Mouse (Mus musculus) embryonic facial prominence, embryonic 14.5 days (tissue): ENCODE measurements around the gene Aamp. TPM values are rescaled to one million over a fixed set of nuclear protein-coding genes. Genes with fewer than 3 reads are reported as not detected.
A peak's percentile ranks its signal among the peaks of the same experiment; 100 is the strongest.

Source experiments
- ATAC-seq: fragments of 200-750 bp; cut with Nextera tagmentation; 2 replicates; pipeline ENCODE4 v1.8.0; 2017; ENCODE audit warnings: low read depth, moderate number of reproducible peaks, moderate TSS enrichment
- DNase-seq: peaks from one replicate; pipeline ENCODE4 v3.0.0-alpha.2; 2015; ENCODE audit warnings: low spot score
- H3K27ac ChIP-seq: fragments of 300-500 bp; sonication (generic); replicated peaks from 2 replicates; pipeline ENCODE4 v1.5.1; 2014; ENCODE audit warnings: low read depth, mild to moderate bottlenecking, low read length, moderate library complexity
- H3K27me3 ChIP-seq: fragments of 300-500 bp; sonication (generic); replicated peaks from 2 replicates; pipeline ENCODE4 v1.6.1; 2014; ENCODE audit warnings: low read length; ENCODE audit not compliant: control insufficient read depth, insufficient read depth
- H3K36me3 ChIP-seq: fragments of 300-500 bp; sonication (generic); 2 replicates; pipeline ENCODE4 v1.6.1; 2014; ENCODE audit warnings: low read length, mixed read lengths; ENCODE audit not compliant: control insufficient read depth, insufficient read depth
- H3K4me1 ChIP-seq: fragments of 300-500 bp; sonication (generic); 2 replicates; pipeline ENCODE4 v1.6.1; 2014; ENCODE audit warnings: antibody characterized with exemption, low read length; ENCODE audit not compliant: control insufficient read depth, insufficient read depth
- H3K4me2 ChIP-seq: fragments of 300-500 bp; sonication (generic); 2 replicates; pipeline ENCODE4 v1.6.1; 2014; ENCODE audit warnings: low read depth, mild to moderate bottlenecking, low read length, moderate library complexity, mixed read lengths
- H3K4me3 ChIP-seq: fragments of 300-500 bp; sonication (generic); 2 replicates; pipeline ENCODE4 v1.5.1; 2014; ENCODE audit warnings: low read depth, mild to moderate bottlenecking, low read length
- H3K9ac ChIP-seq: fragments of 300-500 bp; sonication (generic); 2 replicates; pipeline ENCODE4 v1.6.1; 2014; ENCODE audit warnings: low read depth, mild to moderate bottlenecking, low read length, moderate library complexity, mixed read lengths
- H3K9me3 ChIP-seq: fragments of 300-500 bp; sonication (generic); 2 replicates; pipeline ENCODE4 v1.6.1; 2016; ENCODE audit warnings: low read length; ENCODE audit not compliant: control insufficient read depth
- WGBS: fragments of 180-500 bp; shearing (Covaris S2); extraction: QIAGEN DNeasy Blood & Tissue Kit; methylation state at CpG from one replicate; pipeline ENCODE4 v1.1.7; 2014; 5-methylcytosine and 5-hydroxymethylcytosine counted together
- polyA plus RNA-seq: library from polyadenylated mRNA; unstranded; fragments of >200 nt; fragmentation: Nextera tagmentation; extraction: Ambion mirVana; gene quantifications from 2 replicates; pipeline ENCODE4 v1.2.1, GENCODE M21; 2014

Aamp gene
- polyA plus RNA-seq, 1 experiment from 2014 or later, result 214 TPM

DNA sequence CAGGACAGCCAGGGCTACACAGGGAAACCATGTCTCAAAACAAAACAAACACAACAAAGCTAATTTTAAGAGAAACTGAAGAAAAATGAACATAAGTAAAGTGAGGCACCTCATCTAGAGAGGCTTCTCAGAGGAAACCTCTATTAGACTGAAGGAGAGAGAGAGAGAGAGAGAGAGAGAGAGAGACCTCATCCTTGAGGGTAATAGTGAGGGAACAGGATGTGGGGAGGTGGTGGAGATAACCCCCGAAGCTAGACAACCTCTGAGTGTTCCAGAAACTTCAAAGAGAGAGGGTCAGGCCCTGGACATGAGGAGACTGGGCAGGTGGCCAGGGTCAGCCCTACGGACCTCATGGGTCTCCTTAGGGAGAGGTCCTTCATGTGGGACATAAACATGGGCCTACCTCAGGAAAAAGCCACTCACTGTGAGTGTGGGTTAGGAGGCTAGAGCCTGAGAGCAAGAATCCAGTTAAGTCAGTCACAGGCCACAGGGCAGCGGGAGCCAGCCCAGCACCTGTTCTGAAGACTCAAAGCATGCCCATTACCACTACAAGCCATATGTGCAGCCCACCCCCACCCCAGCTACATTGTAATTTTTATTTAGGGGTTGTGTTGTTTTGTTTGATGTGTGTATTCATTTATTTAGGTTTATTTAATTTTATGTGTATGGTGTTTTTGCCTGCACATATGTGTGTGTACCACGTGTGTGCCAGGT is 31.7 kb upstream of the Aamp start:
- Histone ChIP-seq H3K27ac (no peak overlapping the region), H3K9me3 (no peaks in the 10 kb centered on the region), H3K27me3 (no peaks in the 10 kb centered on the region), H3K4me2 (no peak overlapping the region), H3K4me1 (no peaks in the 10 kb centered on the region), H3K4me3 (no peak overlapping the region), H3K9ac (no peak overlapping the region), H3K36me3 (no peaks in the 10 kb centered on the region)
- ATAC-seq, result no peak
- 61% methylated on average over 4 of the region's 4 CpGs for WGBS
- no peak for DNase-seq

DNA sequence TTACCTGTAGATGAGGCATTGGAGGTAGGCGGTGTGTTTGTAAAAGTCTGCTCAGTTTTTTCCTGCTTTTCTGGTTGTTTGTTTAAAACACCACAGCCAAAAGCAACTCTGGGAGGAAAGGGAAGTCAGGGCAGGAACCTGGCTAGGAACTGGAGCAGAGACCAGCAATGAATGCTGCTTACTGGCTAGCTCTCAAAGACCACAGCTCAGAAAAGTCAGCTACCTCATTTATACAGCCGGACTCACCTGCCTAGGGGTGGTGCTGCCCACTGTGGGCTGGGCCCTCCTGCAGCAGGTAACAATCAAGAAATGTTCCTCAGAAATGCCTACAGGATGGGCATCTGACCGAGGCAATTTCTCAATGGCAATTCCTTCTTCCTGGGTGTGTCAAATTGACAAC is 30.3 kb upstream of the Aamp start:
- H3K4me2 ChIP-seq, result no peak overlapping the region
- ATAC-seq (no peak), DNase-seq (no peak)
- no peak overlapping the region for H3K9ac ChIP-seq
- 80% methylated on average over 3 of the region's 3 CpGs for WGBS
- H3K9me3 ChIP-seq, result no peaks in the 10 kb centered on the region
- no peak overlapping the region for H3K4me3 ChIP-seq
- no peak overlapping the region for H3K27ac ChIP-seq
- H3K4me1 ChIP-seq, result no peaks in the 10 kb centered on the region
- no peaks in the 10 kb centered on the region for H3K36me3 ChIP-seq
- no peaks in the 10 kb centered on the region for H3K27me3 ChIP-seq

DNA sequence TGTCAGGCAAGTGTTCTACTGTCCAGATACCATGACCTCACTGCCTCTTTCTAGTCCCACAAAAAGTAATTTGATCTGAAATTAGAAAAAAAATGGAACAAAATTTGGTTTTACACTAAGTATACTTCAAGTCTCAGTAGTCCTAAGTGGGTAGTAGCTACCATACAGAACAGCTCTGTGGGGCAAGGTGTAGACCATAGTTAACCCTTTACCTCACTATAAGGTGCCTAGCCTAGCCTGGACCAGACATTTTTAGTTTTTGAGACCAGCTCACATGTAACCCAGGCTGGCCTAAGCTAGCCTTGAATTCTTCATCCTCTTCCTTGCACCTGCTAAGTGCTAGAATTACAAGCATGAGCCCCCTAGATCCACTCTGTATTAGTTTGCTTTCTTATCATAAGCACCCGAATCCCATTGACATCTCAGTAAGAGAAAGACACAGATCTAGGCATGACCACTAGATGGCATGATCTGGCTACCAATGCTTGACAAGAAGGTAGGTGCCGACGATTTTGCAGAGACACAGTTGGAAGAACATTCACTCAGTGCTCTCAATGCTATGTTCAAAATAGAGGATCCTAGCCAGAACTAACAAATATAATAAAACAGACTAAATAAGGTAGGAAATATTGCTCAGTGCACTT is 28.6 kb upstream of the Aamp start:
- no peaks in the 10 kb centered on the region for H3K27me3 ChIP-seq
- no peak overlapping the region for H3K27ac ChIP-seq
- H3K9ac ChIP-seq, result no peak overlapping the region
- no peak overlapping the region for H3K4me2 ChIP-seq
- ATAC-seq (peak; percentile 82; the same call in 1 of the 2 replicates), DNase-seq (peak; percentile 95)
- 2% methylated on average over 3 of the region's 3 CpGs for WGBS
- no peaks in the 10 kb centered on the region for H3K9me3 ChIP-seq
- H3K36me3 ChIP-seq, result no peaks in the 10 kb centered on the region
- H3K4me3 ChIP-seq, result no peak overlapping the region
- no peaks in the 10 kb centered on the region for H3K4me1 ChIP-seq

DNA sequence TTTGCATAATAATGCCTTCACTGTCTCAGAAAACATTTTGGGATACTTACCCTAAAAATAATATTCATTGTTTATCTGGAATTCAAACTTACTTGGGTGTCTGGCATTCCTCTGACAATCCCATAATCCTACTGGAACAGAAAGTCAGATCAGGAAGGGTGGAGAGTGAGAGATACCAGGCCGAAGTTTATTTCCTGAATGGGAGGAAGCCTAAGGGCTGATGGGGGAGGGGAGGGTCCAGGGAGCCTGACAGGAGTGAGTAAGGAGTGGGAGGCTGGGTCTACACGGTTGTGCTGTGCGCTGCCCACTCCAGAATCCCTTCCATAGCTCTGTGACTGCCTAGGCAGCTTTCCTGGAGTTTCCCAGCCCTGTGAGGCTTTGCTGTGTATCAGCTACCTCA is 25.2 kb upstream of the Aamp start:
- Histone ChIP-seq H3K4me2 (no peak overlapping the region), H3K27ac (no peak overlapping the region), H3K9ac (0 out of 2 replicates have a peak overlapping the region, but pooled peaks have one; percentile 2), H3K27me3 (no peaks in the 10 kb centered on the region), H3K9me3 (no peaks in the 10 kb centered on the region), H3K36me3 (no peaks in the 10 kb centered on the region), H3K4me3 (no peak overlapping the region), H3K4me1 (no peaks in the 10 kb centered on the region)
- DNase-seq (no peak), ATAC-seq (no peak)
- 12% methylated on average over 2 of the region's 3 CpGs for WGBS

DNA sequence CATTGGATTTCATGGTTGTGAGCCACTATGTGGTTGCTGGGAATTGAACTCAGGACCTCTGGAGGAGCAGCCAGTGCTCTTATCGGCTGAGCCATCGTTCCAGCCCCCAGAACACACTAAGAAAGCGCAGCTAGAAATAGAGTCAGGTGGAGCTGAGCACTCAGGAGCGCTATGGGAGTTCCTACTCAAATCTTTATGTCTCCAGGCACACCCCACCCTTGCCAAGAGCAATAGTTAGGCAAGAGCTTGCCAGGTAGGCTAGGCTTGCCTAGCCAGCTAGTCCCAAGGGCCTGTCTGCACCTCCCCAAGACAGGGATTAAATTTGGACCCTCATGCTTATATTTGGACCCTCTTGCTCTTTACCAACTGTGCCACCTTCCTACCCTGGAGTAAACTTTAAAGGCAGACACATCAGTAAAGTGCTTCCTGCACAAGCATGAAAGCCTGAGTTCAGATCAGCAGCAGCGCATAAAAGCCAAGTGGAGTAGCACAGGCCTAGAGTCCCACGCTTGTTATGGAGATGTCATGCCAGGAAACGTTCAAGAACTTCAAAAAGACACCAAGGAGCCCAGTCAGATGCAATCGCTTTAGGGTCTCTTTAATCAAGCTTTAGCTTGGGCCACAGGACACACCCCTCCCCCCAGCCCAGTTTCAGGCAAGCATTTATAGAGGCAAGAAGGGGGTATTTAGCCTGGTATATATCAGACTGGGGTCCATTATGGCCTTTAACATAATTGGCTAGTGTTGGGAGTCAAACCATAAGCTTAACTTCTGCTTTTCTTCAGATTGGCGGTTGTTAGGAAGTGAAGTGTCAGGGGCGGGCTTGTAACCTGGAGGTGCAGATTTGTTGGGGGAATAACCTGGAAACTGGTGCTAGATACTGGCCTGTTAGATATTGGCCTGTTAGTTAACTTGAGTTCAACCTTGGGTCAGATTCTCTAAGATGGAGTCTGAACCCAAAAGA is 23.7 kb upstream of the Aamp start:
- Histone ChIP-seq H3K4me2 (no peak overlapping the region), H3K4me3 (no peak overlapping the region), H3K27ac (no peak overlapping the region), H3K36me3 (no peaks in the 10 kb centered on the region), H3K4me1 (no peaks in the 10 kb centered on the region), H3K9ac (no peak overlapping the region), H3K27me3 (no peaks in the 10 kb centered on the region), H3K9me3 (no peaks in the 10 kb centered on the region)
- DNase-seq (no peak), ATAC-seq (no peak)
- 67% methylated on average over 10 of the region's 10 CpGs for WGBS

DNA sequence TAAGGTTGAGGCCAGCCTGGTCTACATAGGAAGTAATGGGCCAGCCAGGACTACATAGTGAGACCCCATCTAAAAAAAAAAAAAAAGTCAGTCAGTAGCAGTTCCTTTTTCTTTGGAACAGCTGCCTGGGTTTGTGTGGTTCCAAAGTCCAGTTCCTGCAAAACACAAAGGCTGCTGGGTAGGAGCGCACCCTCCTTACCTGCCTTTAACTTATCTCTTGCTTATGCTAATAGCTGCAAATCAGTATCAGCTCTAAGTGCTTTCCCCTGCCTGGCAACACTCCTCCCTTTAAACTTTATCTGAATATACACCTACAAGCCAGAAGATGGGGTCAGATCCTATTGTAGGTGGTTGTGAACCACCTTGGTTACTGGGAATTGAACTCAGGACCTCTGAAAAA is 22.6 kb upstream of the Aamp start:
- WGBS, result 95% methylated on average over 1 of the region's 1 CpGs
- no peaks in the 10 kb centered on the region for H3K9me3 ChIP-seq
- H3K4me2 ChIP-seq, result no peak overlapping the region
- no peaks in the 10 kb centered on the region for H3K27me3 ChIP-seq
- H3K27ac ChIP-seq, result no peak overlapping the region
- no peak overlapping the region for H3K4me3 ChIP-seq
- peaks cover 5% of the 10 kb centered on the region for H3K4me1 ChIP-seq
- H3K36me3 ChIP-seq, result no peaks in the 10 kb centered on the region
- ATAC-seq, result no peak
- no peak for DNase-seq
- H3K9ac ChIP-seq, result no peak overlapping the region

DNA sequence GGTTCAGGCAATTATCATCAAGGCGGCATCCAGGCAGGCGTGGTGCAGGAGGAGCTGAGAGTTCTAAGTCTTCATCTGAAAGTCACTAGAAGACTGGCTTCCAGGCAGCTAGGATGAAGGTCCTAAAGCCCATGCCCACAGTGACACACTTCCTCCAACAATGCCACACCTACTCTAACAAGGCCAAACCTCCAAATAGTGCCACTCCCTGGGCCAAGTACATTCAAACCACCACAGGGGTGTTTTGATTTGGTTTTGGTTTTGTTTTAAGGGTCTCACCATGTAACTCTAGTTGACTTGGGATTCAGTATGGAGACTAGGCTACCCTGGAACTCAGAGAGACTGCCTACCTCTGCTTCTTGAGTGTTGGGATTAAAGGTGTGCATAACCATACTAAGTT is 21.0 kb upstream of the Aamp start, which contains the start of gene Tmbim1:
Tmbim1 (minus strand) TSS at position 101 of the 400 bp plus-strand sequence.
- Histone ChIP-seq H3K9ac (peak within 1 kb of the TSS; percentile 88), H3K4me3 (peak within 1 kb of the TSS; percentile 74), H3K4me2 (peak within 1 kb of the TSS; percentile 77), H3K4me1 (peaks cover 5% of the 10 kb centered on the region), H3K27ac (peak within 1 kb of the TSS; percentile 87; the same call in 1 of the 2 replicates), H3K27me3 (no peaks in the 10 kb centered on the region), H3K9me3 (no peaks in the 10 kb centered on the region), H3K36me3 (no peaks in the 10 kb centered on the region)
- WGBS, result 91% methylated on average over 2 of the region's 2 CpGs
- no peak for DNase-seq
- ATAC-seq, result no peak

DNA sequence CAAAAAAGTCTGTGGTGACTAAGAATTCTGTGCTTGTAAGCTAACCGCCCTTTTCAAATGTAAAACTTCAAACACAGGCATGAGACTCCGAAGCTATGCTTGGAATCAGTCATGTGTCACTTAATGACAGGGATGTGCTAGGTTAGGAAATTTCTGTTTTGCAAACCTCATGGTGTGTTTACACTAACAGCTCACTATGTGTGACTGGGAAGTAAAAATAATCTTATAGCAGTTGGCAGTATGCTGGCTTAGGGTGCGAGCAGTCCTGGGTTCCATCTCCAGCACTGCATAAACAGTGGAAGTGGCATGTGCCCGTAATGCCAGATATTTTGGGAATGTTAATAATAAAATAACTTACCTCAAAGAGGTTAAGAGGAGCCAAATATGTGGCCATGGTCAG is 20.4 kb upstream of the Aamp start:
- DNase-seq, result no peak
- Histone ChIP-seq H3K4me1 (peaks cover 5% of the 10 kb centered on the region), H3K4me3 (no peak overlapping the region), H3K4me2 (no peak overlapping the region), H3K36me3 (no peaks in the 10 kb centered on the region), H3K9me3 (no peaks in the 10 kb centered on the region), H3K27me3 (no peaks in the 10 kb centered on the region), H3K27ac (no peak overlapping the region), H3K9ac (no peak overlapping the region)
- ATAC-seq, result no peak
- WGBS, result 63% methylated on average over 4 of the region's 4 CpGs
